Mouse (Mus musculus): ENCODE results near the gene Myo1e.
A peak's percentile ranks its signal among the peaks of the same experiment; 100 is the strongest.
"Not testable (repeated sequence)": the region's sequence is repeated elsewhere in the genome, so short reads cannot be mapped to it uniquely, and the experiment has no call there.

Myo1e gene

DNA sequence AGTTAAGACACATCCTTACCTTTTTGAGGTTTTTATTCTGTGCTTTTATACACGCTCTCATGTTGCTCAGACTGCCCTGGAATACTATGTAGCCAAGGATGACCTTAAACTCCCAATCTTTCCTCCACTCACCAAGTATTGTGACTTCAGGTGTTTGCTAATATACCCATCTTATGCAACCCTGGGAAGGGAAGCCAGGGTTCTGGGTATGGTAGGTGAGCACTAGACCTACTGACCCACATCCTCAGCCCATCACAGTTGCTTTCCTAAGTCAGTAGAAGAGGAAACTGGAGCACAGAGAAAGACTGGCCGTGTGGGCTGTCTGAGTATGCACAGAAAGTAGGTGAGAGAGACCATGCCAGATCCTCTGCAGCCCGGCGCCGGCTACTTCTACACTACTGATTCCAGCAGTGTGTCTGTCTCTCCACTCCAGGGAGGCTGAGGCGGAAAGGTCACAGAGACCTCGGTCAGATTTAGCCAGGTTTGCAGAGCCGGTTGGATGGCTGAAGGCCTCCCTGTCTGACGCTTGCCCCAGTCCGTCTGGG is 44.4 kb downstream of the Myo1e start:
- DNase-seq (ENCODE audit: low spot score in 2 of 2): no peak

- no peak for DNase-seq (ENCODE audit: low spot score in 2 of 2)
Measured at GRCm38 (mm10) chr9:70253016-70253415, 45.9 kb downstream of the Myo1e start.

DNA sequence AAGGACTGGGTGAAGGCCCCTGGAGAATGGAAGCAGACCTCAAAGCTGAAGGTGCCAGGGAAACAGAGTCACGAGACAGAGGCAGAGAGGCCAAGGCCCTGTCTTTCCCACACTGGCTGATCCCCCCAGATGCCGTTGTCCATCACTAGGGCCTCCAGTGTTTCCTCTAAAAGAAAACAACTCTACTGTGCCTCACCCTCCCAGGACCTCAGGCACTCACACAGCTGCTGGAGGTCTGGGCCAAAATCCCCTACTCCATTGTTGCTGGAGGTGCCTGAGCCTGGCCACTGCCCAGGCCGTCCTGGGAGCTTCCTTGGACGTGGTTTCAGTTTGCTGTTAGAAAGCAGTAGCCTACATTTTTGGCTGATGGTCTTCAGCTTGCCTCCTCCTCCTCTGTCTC is 47.9 kb downstream of the Myo1e start:
- no peak for DNase-seq (ENCODE audit: low spot score in 2 of 2)

DNA sequence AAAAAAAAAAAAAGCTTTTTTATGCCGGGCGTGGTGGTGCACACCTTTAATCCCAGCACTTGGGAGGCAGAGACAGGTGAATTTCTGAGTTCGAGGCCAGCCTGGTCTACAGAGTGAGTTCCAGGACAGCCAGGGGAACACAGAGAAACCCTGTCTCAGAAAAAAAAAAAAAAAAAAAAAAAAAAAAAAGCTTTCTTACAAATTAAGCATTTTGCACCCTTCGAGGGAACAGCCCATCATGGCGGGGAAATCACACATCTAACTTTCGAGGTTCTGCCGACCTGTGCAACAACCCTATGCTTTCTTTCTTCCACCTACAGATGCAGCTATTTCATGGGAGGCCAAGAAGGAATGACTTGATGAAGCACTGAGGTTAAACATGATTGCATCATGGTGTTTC is 48.9 kb downstream of the Myo1e start:
- DNase-seq (ENCODE audit: low spot score in 2 of 2): not testable (repeated sequence)

GRCm38 (mm10) chr9:70257289-70258101 is 50.3 kb downstream of the Myo1e start:
- peak in 1 of 2 experiments; percentile 24 for DNase-seq (ENCODE audit: low spot score in 2 of 2)

GRCm38 (mm10) chr9:70260324-70260841 is 53.2 kb downstream of the Myo1e start:
- DNase-seq (ENCODE audit: low spot score in 2 of 2): no peak

- DNase-seq (ENCODE audit: low spot score in 2 of 2): no peak
Measured at GRCm38 (mm10) chr9:70261646-70262045, 54.5 kb downstream of the Myo1e start.

- DNase-seq (ENCODE audit: low spot score in 2 of 2): no peak
Measured at GRCm38 (mm10) chr9:70263134-70263533, 56.0 kb downstream of the Myo1e start.

DNA sequence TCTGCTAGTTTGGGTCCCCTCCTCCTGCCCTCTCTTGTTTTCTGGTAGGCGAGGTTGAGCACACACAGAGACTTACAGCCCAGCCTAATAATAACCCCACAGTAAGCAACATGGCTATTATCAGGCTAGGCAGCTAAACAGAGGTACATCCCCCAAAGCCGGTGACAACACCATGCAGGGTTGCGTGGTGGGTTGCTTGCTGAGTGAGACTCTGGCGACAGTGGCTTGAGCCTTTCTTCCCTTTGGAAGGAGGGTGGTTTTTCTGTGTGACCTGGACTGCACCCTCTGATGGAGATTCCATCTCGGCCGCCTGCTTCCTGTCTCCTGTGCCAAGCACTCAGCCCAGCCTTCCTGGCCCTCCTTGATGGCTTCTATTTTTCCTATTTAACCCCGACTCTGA is 56.6 kb downstream of the Myo1e start:
- DNase-seq (ENCODE audit: low spot score in 2 of 2): no peak

- DNase-seq (ENCODE audit: low spot score in 2 of 2): no peak
Measured at GRCm38 (mm10) chr9:70265513-70265912, 58.4 kb downstream of the Myo1e start.

DNA sequence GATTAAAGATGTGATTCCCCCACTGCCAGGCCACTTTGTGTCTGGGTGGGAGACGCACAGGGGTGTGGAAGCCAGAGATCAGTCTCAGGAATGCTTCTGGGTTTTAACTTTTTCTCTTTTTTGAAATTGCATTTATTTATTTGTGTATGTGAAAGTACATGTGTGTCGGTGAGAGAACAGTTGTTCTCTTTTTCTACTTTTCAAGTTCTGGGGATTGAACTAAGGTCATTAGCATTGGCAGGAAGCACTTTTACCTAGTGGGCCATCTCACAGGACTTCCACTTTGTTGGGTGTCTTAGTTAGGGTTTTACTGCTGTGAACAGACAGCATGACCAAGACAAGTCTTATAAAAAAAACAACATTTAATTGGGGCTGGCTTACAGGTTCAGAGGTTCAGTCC is 59.0 kb downstream of the Myo1e start:
- no peak for DNase-seq (ENCODE audit: low spot score in 2 of 2)

- DNase-seq (ENCODE audit: low spot score in 2 of 2): no peak
Measured at GRCm38 (mm10) chr9:70267108-70267507, 60.0 kb downstream of the Myo1e start.

GRCm38 (mm10) chr9:70269349-70269748 is 62.2 kb downstream of the Myo1e start:
- DNase-seq (ENCODE audit: low spot score in 2 of 2): no peak

- DNase-seq (ENCODE audit: low spot score in 2 of 2): no peak
Measured at GRCm38 (mm10) chr9:70270468-70270867, 63.3 kb downstream of the Myo1e start.

DNA sequence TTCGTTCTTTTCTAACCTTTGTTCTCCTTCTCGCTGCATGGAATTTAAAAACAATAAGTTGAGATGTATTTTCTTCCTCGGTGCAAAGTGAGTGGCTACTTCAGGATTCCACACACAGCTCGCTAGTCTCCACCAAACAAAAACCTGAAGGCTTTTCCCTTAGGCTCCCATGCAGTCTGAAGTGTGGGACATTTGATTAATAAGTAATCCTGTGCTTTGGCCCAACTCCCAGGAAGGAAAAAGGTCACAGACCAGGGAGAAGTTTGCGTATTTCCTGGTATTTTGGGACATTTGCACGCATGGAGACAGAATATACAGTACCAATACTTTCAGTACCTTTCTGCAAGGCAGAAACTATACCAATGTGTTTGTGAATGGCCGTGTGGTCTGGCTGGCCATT is 64.0 kb downstream of the Myo1e start:
- no peak for DNase-seq (ENCODE audit: low spot score in 2 of 2)

- DNase-seq (ENCODE audit: low spot score in 2 of 2): no peak
Measured at GRCm38 (mm10) chr9:70271631-70272030, 64.5 kb downstream of the Myo1e start.

GRCm38 (mm10) chr9:70274071-70274470 is 66.9 kb downstream of the Myo1e start:
- DNase-seq (ENCODE audit: low spot score in 2 of 2): no peak

DNA sequence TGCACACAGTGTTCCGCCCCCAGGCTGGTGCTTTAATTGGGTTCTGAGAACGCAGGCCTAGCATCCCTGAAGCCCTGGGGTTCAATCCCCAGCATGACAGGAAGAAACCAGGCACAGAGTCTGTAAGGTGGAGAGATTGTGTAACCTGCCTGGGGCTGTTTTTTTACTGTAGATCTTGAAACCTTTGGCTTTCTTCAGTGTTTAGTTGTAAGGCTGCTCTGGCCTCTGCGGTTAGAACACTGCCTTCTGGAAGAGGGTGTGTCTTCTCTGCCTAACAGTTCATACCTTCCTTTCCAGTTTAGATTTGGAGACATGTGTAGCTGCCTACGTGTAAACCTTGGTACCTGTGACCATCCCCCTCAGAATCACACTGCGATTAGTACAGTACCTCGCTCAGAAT is 67.3 kb downstream of the Myo1e start:
- DNase-seq (ENCODE audit: low spot score in 2 of 2): no peak

DNA sequence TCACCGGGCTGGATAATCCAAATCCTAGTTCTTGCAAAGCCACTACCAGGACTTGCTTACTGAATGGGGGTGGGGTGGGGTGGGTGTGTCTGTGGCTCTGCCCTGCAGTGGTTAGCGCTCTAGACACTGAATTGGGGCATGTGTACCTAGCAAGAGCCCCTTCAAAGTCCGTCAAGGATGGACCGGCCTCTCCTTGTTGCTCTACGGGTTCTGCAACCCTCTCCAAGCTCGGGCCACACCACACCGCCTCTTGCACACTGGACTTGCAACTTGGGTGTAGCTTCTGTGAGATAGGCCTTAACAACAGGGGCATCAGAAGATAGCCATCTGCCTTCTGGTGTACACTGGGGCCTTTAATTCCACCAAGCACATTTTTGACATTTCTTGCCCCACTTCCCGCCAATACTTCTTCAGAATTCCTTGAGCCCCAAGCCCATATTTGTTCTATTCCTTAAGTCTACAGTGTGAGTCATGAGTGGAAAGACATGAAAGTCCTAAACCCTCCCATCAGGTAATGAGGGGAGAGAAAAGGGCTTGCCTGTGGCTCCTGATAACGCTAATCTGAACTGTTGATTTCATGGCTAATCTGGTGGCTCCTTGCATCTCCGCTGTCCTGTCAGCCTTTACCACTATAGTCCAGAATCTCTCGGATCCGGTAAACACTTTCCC is 67.9 kb downstream of the Myo1e start:
- DNase-seq (ENCODE audit: low spot score in 2 of 2): no peak

- no peak for DNase-seq (ENCODE audit: low spot score in 2 of 2)
Measured at GRCm38 (mm10) chr9:70277076-70277475, 69.9 kb downstream of the Myo1e start.

DNA sequence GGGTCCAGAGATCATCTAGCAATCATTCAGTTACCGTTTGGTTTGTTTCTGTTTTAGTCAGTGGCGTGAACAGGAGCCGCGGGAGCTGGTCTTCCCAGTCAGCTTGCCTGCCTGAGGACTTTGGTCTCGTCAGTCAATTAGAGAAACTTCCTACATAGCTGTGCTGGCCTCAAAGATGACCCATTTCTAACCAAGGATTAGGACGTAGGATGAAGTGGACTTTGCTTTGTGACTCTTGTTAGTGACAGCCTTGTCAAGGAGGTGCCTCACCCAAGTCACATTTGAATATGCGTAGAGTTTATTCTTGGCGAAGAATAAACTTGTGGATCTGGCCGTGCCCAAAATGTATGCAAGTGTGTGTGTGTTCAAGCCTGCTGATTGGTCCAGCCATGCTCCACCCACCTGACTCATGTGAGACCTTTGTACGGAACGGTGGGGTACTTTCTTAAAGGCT is 70.4 kb downstream of the Myo1e start:
- no peak for DNase-seq (ENCODE audit: low spot score in 2 of 2)

GRCm38 (mm10) chr9:70281407-70281806 is 74.3 kb downstream of the Myo1e start:
- no peak for DNase-seq (ENCODE audit: low spot score in 2 of 2)

- DNase-seq (ENCODE audit: low spot score in 2 of 2): no peak
Measured at GRCm38 (mm10) chr9:70282107-70282506, 75.0 kb downstream of the Myo1e start.
